Mouse (Mus musculus): ENCODE measurements at regions not wholly inside any gene's neighbourhood (a gene's known extent, or its start where the extent isn't known, plus 50 kb on each side); places are given as distances from the start of the nearest gene placed in this dataset.
"Not testable (repeated sequence)": the region's sequence is repeated elsewhere in the genome, so short reads cannot be mapped to it uniquely, and the experiment has no call there.

- no peak overlapping the region for H3K27ac ChIP-seq
- no peak for TF ChIP-seq CTCF (conservative IDR thresholded peaks at IDR 0.05)
- no peak for DNase-seq (ENCODE audit: low spot score in 2 of 2)
- H3K4me3 ChIP-seq = no peak overlapping the region
These were observed 400.1 kb downstream of the Gm11232 start for GRCm38 (mm10) chr4:71357626-71358025.

DNA sequence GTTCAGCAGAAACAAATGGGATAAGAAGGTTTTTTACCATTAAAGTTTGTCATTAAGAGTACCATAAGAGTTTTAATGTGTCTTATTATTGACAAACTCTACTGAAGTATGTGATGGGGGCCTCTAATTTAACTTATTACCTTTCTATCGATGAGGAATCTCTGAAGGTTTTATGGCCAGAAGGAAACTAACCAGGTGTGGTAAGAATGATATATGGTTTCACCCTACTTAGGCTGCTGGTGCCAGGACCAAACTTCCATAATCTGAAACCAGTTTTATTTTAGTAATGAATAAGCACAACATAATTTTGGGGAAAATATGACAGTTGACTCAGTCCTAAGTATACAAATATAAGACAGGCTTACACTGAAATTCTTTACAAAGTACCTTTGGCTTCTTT is 401.1 kb downstream of the Gm11232 start:
- no peak for DNase-seq (ENCODE audit: low spot score in 2 of 2)
- TF ChIP-seq CTCF (conservative IDR thresholded peaks at IDR 0.05) = no peak
- H3K4me3 ChIP-seq = no peak overlapping the region
- no peak overlapping the region for H3K27ac ChIP-seq

DNA sequence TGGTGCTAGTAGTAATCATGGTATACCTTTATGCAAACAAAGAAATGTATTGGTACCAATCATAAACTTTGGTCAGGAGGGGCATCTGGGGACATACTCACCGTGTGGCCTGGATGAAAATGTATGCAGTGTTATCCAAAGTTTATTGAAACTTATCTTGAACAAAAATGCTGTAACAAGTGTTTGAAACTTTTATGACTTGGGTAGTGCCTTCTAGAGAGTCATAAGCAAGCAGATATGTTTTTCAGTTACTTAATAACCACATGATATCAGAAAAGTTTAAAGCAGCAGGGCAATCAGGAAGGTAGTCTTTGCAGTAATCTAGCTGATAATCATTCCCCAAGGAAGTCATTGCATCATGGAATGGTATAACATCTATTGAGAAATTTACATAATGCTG is 401.5 kb downstream of the Gm11232 start:
- DNase-seq (ENCODE audit: low spot score in 2 of 2) = no peak
- TF ChIP-seq CTCF (conservative IDR thresholded peaks at IDR 0.05) = no peak

GRCm38 (mm10) chr4:71351880-71352279 is 405.9 kb downstream of the Gm11232 start:
- Histone ChIP-seq H3K4me3 (no peak overlapping the region), H3K27ac (no peak overlapping the region)
- DNase-seq (ENCODE audit: low spot score in 2 of 2) = no peak
- TF ChIP-seq CTCF (conservative IDR thresholded peaks at IDR 0.05) = no peak

More for the DNA sequence above, 401.5 kb downstream of the Gm11232 start:
- H3K27ac ChIP-seq = no peak overlapping the region
- no peak overlapping the region for H3K4me3 ChIP-seq

DNA sequence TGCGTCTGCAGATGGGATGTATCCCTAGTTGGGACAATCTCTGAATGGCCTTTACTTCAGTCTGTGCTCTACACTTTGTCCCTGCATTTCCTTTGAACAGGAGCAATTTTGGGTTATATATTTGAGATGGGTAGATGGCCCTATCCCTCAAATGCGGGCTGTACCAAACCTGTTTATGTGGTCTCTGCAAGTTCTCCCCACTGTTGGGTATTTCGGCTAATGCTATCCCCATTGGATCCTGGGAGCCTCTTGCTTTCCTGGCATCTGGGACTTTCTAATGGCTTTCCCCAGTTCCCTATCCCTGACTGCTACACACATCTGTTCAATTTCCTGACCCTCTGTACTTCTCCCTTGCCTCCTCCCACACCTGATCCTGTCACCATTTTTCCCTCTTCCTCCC is 414.7 kb downstream of the Gm11232 start:
- no peak for DNase-seq (ENCODE audit: low spot score in 2 of 2)
- Histone ChIP-seq H3K27ac (no peak overlapping the region), H3K4me3 (no peak overlapping the region)
- no peak for TF ChIP-seq CTCF (conservative IDR thresholded peaks at IDR 0.05)

DNA sequence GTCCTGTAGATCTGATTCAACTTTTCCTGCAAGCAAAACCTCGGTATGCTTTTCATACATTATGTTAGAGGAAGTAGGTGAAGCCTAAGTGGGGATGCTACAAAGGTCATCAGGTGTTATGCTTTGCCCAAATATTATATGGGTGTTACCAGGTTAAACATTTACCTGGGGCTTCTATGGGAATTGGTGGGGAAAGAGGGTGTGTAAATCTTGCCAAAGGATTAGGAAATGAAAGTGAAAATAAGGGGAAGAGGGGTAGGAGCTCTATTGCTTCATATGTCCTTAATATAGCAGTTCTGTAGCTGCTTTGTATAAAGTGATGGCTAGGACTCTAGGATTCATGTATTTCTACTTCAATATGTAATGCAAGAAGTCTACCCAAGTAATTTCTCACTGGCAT is 419.2 kb downstream of the Gm11232 start:
- no peak for DNase-seq (ENCODE audit: low spot score in 2 of 2)
- Histone ChIP-seq H3K4me3 (no peak overlapping the region), H3K27ac (no peak overlapping the region)
- TF ChIP-seq CTCF (conservative IDR thresholded peaks at IDR 0.05) = no peak

DNA sequence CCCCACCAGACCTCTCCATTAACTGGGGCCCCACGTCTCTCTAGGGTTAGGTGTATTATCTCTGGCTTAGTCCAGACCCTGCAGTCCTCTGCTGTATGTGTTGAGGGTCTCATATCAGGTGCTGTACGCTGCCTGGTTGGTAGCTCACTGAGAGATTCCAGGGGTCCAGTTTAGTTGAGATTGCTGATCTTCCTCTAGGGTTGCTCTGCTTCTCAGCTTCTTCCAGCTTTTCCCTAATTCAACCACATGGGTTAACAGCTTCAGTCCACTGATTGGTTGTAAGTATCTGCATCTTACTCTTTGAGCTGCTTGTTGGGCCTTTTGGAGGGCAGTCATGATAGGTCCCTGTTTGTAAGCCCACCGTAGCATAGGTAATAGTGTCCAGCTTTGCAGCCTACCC is 425.1 kb downstream of the Gm11232 start:
- H3K4me3 ChIP-seq = no peak overlapping the region
- TF ChIP-seq CTCF (conservative IDR thresholded peaks at IDR 0.05) = no peak
- no peak for DNase-seq (ENCODE audit: low spot score in 2 of 2)
- no peak overlapping the region for H3K27ac ChIP-seq

DNA sequence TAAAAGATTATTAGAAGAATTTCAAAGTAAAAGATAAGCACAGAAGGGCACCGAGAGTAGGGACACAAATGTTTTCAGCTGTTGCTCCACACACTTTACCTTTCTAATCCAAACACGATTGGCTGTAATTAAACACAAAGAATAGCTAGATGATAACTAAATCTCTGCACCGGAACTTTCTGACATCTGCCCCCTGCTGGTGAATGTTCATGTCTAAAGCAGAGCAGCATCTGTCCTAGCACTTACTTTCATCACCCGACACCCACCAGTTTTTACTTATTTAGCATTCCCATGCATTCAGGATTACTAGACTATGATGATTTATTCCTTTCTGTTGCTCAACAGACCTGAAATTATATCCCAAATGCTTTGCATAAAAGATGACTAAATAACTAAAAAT is 425.7 kb downstream of the Gm11232 start:
- Histone ChIP-seq H3K27ac (no peak overlapping the region), H3K4me3 (no peak overlapping the region)
- DNase-seq (ENCODE audit: low spot score in 2 of 2) = peak; percentile 17 to 19
- TF ChIP-seq CTCF (conservative IDR thresholded peaks at IDR 0.05) = peak; percentile 73

DNA sequence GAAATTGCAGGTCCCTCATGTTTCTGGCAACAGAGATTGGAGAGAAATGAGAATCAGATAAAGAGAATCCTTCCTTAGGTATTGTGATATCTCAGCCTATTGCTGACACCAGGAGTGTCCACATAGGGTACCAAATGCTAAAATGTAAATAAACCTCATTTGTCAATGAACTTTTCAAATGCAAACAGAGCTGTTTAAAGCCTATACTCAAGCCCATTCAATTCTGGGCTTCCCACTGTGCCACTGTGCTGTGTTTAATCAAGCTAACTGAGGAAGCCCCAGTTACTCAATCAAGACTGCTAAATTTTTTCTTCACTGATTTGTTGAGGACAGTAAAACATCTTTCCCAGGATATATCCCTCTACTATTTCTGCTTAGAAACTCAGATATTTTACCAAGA is 441.2 kb downstream of the Gm11232 start:
- DNase-seq (ENCODE audit: low spot score in 2 of 2) = no peak
- no peak overlapping the region for H3K27ac ChIP-seq
- H3K4me3 ChIP-seq = no peak overlapping the region
- TF ChIP-seq CTCF (conservative IDR thresholded peaks at IDR 0.05) = no peak

- no peak overlapping the region for H3K4me3 ChIP-seq
- TF ChIP-seq CTCF (conservative IDR thresholded peaks at IDR 0.05) = no peak
- no peak overlapping the region for H3K27ac ChIP-seq
- DNase-seq (ENCODE audit: low spot score in 2 of 2) = no peak
These were observed 450.6 kb downstream of the Gm11232 start for GRCm38 (mm10) chr4:71307176-71307612.

DNA sequence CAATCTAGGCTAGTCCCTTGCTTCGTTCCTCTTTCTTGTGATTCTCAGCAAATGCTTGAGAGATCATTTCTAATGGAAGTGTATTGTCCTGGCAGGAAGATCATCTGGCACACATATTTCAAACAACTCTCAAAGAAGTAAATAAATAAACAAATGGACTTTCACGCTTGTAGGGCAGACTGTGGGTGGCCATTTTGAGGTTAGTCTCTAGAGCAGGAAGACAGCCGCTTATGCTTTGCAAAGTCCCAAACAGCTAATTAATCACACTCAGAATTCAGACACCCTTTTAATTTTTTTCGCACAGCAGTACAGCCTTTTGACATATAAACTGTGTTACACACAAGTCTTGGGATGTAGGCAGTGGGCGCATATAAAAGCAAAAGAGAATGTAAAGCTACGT is 451.1 kb downstream of the Gm11232 start:
- Histone ChIP-seq H3K4me3 (no peak overlapping the region), H3K27ac (no peak overlapping the region)
- DNase-seq (ENCODE audit: low spot score in 2 of 2) = no peak
- TF ChIP-seq CTCF (conservative IDR thresholded peaks at IDR 0.05) = no peak

GRCm38 (mm10) chr4:71295716-71296115 is 462.0 kb downstream of the Gm11232 start:
- DNase-seq (ENCODE audit: low spot score in 2 of 2); H3K27ac ChIP-seq; H3K4me3 ChIP-seq: not testable (repeated sequence)

DNA sequence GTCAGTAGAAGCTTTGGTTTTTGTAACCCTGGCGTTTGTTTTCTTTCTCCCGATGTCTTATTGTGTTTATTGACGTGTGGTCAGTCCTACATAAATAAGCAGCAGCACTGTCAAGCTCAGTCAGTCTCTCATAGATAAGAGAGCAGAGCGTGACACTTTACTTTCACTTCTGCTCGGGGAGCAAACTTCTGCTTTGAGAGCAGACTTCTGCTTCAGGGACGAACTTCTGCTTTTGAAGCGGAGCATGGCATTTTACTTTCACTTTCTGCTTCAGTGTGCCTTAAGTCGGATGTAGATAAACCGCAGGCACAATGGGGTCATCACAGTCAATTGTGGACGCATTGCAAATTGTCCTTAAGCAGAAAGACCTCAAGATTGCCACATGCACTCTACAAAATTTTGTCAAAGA is 466.0 kb downstream of the Gm11232 start:
- no peak for TF ChIP-seq CTCF (conservative IDR thresholded peaks at IDR 0.05)
- no peak overlapping the region; the same call in 1 of the 2 replicates for H3K4me3 ChIP-seq
- DNase-seq (ENCODE audit: low spot score in 2 of 2) = no peak

DNA sequence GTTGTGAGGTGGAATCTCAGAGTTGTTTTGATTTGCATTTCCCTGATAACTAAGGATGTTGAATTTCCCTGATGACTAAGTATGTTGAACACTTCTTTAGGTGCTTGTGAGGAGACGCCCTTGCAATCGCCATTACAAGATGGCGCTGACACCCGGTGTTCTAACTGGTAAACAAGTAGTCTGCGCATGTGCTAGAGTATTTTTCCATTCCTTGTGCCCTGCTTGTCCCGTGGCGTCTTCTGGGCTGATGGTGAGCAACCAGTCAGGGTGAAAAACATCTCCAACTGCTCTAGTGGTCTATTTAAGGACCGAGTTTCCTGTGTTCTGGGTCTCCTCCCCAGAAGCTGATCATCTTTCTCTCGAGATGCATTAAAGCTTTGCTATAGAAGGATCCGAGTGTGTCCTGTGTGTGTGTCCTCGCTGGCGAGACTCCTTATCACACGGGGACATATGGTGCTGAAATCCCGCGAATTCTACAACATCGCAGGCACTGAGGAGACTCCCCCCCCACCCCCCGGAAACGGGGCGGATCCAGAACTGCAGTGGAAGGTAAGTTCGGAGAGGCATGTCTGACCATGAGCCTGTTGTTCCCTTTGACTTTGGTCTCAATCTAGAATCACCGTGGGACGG is 466.5 kb downstream of the Gm11232 start:
- DNase-seq (ENCODE audit: low spot score in 2 of 2); H3K4me3 ChIP-seq: not testable (repeated sequence)
- 0 out of 2 replicates have a peak overlapping the region, but pooled peaks have one; percentile 43 for H3K27ac ChIP-seq

More for the DNA sequence above, 466.0 kb downstream of the Gm11232 start:
- 0 out of 2 replicates have a peak overlapping the region, but pooled peaks have one; percentile 36 for H3K27ac ChIP-seq

All from layer of hippocampus, adult 2 months (tissue).